Mouse (Mus musculus): Measurements from ENCODE around the gene Gm21969. TPM values are rescaled to one million over a fixed set of nuclear protein-coding genes. Genes with fewer than 3 reads are reported as not detected.

The Gm21969 gene
- total RNA-seq, 2 experiments from 2014 or later = 0.60 TPM; not detected in 1

DNA sequence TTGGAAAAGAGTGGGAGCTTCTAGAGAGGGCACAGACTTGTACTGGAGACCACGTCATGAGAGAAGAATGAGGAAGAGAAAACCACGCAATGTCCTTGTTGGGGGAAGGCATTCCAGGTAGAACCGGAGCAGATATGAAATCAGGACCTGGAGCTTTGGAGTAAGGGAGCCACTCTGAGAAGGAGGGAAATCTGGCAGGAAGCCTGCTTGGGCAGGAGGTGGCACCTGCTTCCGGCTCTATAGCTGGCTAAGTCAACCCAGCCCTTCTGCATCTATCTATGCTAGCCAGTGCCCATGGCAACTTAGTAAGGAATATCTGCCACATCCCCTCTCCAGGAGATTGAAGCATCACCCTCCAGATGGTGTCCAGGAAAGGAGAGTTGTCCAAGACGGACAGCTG is 103.0 kb downstream of the Gm21969 start:
- no peak for ATAC-seq (replicated peaks; ENCODE audit: low FRiP score, poor library complexity, severe bottlenecking)

DNA sequence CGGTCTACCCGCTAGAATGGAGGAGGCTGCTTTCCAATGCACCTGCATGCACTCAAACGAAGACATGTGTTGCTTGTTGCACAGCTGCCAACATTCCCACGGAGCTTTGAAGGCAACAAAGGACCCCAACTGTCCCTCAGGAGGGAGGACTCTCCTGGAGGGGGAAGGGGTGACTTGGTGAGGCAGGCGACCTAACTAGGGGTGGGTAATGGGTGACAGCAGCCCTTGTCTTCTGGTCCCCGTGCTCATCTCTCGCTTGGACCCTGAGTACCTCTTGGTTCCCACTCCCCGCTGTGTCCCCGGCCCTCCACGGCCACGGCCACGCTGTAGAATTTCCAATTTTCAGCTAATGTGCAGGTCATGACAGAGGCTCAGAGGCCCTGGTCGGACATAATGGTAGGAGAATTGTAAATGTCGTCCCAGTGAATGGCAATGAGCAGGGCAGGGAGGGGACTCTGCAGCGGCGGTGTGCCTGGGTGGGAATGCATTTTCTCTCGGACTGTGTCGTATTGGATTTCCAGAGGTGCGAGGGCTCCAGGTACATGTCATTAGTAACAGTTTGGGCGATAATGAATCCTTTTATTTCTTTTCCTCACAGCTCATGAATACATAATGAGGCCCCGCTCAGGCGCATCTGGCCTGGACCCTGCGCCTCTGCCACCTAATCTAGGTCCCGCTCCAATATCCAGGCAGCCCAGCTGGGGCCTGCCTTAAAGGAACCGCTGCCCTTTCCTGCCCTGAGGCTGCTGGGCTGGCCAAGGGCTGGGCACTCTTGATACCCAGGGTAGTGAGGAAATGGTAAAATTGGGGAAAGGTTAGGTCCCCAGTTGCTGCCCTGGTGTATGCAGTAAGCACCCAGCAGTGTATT is 107.7 kb downstream of the Gm21969 start:
- ATAC-seq (replicated peaks; ENCODE audit: low FRiP score, poor library complexity, severe bottlenecking) = no peak

Other genes starting within 250 kb of the Gm21969 start
- not detected in 2 replicates for gene Iffo2, start 72.6 kb upstream of the Gm21969 start, total RNA-seq (2015; ENCODE audit: low replicate concordance)
- 0.14 and 1.9 TPM in 2 replicates for gene Iffo2, start 72.6 kb upstream of the Gm21969 start, total RNA-seq (2017; ENCODE audit: low replicate concordance)
- 1.3 TPM in 2 replicates for gene Aldh4a1, start 19.7 kb downstream of the Gm21969 start, total RNA-seq (2015; ENCODE audit: low replicate concordance)
- 2.0 and 3.8 TPM in 2 replicates for gene Aldh4a1, start 19.7 kb downstream of the Gm21969 start, total RNA-seq (2017; ENCODE audit: low replicate concordance)
- not detected in 2 replicates for gene Tas1r2, start 50.4 kb downstream of the Gm21969 start, total RNA-seq (2015; ENCODE audit: low replicate concordance)
- gene Tas1r2, start 50.4 kb downstream of the Gm21969 start, total RNA-seq (2017; ENCODE audit: low replicate concordance) = not detected in 2 replicates
- gene Pax7, start 230.3 kb downstream of the Gm21969 start, total RNA-seq (2015; ENCODE audit: low replicate concordance) = not detected in 2 replicates
- 0.14 TPM in 1 of 2 replicates, not detected in the other for gene Pax7, start 230.3 kb downstream of the Gm21969 start, total RNA-seq (2017; ENCODE audit: low replicate concordance)

Measured in erythroblast, adult 5-6 weeks (primary cell).